Mouse (Mus musculus): ENCODE measurements around the gene Sh3bp5.

DNA sequence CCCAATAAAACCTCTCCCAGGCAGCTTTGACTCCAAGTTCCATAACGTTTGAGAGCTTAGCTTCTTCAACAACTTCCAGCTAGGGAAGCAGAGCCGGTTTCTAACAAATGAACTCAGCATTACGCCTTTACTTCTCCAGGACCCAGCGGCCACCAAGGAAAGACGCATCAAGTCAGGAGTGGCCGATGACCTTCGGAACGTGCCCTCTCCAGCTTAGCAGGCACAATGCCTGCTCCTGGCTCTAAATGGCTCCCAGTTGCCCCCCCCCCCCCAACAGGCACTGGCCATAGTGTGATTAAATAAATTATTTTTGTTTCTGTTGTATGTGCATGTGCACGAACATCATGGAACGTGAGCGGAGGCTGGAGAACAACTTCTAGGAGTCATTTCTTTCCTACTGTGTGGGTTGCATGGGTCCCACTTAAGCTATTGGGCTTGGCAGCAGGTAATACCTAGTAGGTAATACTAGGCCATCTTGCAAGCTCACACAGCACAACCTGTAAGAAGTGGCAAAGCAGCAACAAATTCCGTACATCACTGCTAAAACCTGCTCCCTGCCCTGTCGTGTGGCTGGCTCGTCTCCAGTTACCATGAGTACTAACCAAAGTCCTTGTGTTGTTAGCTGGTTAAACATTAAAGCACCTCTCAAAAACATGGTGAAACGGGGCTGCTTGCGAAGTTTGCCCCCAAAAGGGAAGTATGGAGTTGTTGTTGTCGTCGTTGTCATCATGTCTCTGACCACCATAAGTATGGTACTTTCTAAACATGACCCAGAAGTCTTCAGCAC lies 14.2 kb downstream of the Sh3bp5 start:
- TF ChIP-seq CTCF (IDR thresholded peaks at IDR 0.05; ENCODE audit: borderline replicate concordance, control insufficient read depth, extremely low read depth, insufficient read depth, low read length, poor library complexity) (no peak), POLR2A (IDR thresholded peaks at IDR 0.05; ENCODE audit: control insufficient read depth, extremely low read depth, insufficient read depth, low read length, poor library complexity) (no peak)

Data from thymus, adult 2 months (tissue).